Mouse (Mus musculus): Measurements from ENCODE around the gene Cmtm6. TPM values are rescaled to one million over a fixed set of nuclear protein-coding genes. Genes with fewer than 3 reads are reported as not detected.

Gene Cmtm6
- polyA plus RNA-seq, 1 experiment, result 10.3 TPM

DNA sequence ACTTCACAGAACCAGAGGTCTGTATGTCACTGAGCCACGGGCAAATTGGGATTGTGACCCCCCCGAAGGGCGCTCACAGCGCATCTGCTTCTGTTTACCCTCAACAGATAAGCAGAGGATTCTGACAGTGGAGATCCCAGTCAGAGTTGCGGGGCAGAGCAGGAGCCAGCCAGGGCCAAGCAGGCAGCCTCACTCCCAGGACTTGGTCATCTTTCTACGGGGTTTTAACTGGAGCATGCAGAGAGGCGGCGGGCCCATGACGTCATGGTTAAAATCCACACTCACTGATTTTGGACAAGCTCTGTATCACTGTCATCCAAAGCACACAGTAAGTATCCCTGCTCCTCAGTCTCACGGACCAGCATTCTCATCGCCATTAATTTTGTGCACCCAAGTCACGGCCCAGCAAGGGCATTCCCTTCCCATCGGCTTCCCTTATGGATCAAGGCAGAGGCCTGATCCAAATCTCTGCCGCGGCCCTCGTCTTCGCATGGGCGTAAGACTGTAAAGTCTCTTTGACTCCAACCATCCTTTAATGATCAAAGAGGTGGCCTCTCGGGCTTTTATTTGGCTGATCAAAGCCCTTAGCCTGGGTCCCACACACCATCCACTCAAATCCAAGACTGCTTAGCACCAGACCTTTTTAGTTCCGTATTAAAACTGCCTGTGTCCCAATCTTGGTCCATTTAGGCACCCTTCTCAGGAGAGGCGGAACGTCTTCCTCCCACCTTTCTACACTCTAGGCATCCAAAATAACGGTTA lies 49.2 kb downstream of the Cmtm6 start:
- Histone ChIP-seq H3K36me3 (replicated peaks; ENCODE audit: low read length) (no peaks in the 10 kb centered on the region), H3K4me3 (replicated peaks) (peak overlapping the region; percentile 93), H3K4me1 (peaks cover 66% of the 10 kb centered on the region), H3K9me3 (no peaks in the 10 kb centered on the region), H3K27me3 (replicated peaks) (peaks cover 63% of the 10 kb centered on the region)
- TF ChIP-seq FLI1 (IDR thresholded peaks at IDR 0.05; ENCODE audit: low read length), result no peak
- no peak for TF ChIP-seq GATA1 (IDR thresholded peaks at IDR 0.05; ENCODE audit: borderline replicate concordance, low read length)

DNA sequence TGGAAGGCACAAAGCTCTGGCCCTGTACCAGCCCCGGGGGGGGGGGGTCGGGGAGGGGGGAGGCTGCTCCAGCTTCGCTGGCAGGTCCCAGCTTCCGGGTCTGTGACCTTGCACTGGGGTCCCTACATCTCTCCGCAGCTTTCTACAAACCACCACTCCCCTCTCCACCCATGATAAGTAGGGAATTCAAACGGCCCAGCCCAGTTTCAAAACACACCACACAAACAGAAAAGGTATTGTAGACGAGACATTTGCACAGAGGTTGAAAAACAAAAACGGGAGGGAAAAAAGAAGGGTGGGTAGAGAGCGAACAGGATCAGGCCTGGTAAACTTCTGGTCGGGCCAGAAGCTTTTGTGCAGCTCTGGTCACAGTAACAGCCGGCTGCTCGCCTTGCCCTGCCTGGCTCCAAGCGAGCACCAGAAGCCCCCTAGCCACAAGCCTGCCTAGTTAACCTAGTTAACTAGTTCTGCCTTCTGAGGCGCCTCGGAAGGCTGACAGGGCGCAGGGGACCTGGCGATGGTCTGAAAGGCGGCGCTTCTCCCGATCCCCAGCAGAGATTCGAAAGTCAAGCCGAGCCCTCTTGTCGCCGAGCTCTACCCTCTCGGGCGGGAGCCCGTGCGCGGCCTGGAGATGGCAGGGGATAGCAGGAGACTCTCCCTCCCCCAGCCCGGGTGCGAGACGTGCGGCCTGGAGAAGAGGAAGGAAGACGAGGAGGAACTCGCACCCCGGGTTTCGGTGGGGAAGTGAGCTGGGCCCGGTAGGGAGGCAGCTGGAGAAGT lies 50.0 kb downstream of the Cmtm6 start:
- Histone ChIP-seq H3K9me3 (no peaks in the 10 kb centered on the region), H3K36me3 (replicated peaks; ENCODE audit: low read length) (no peaks in the 10 kb centered on the region), H3K4me1 (peaks cover 61% of the 10 kb centered on the region), H3K4me3 (replicated peaks) (peak overlapping the region; percentile 93), H3K27me3 (replicated peaks) (peaks cover 63% of the 10 kb centered on the region)
- no peak for TF ChIP-seq GATA1 (IDR thresholded peaks at IDR 0.05; ENCODE audit: borderline replicate concordance, low read length)
- TF ChIP-seq FLI1 (IDR thresholded peaks at IDR 0.05; ENCODE audit: low read length), result no peak

- peaks cover 59% of the 10 kb centered on the region for H3K27me3 ChIP-seq (replicated peaks)
- TF ChIP-seq FLI1 (IDR thresholded peaks at IDR 0.05; ENCODE audit: low read length) (no peak), GATA1 (IDR thresholded peaks at IDR 0.05; ENCODE audit: borderline replicate concordance, low read length) (no peak)
- H3K4me1 ChIP-seq, result peaks cover 54% of the 10 kb centered on the region
- peaks cover 1% of the 10 kb centered on the region for H3K9me3 ChIP-seq
- H3K4me3 ChIP-seq (replicated peaks), result peak within 1 kb of the TSS; percentile 93
- H3K36me3 ChIP-seq (replicated peaks; ENCODE audit: low read length), result peaks cover under 1% of the 10 kb centered on the region
Measured at GRCm38 (mm10) chr9:114781526-114782212, 50.8 kb downstream of the Cmtm6 start, which contains the start of gene Cmtm7. Gene Cmtm7, minus strand, starts transcription at chr9:114781856.

DNA sequence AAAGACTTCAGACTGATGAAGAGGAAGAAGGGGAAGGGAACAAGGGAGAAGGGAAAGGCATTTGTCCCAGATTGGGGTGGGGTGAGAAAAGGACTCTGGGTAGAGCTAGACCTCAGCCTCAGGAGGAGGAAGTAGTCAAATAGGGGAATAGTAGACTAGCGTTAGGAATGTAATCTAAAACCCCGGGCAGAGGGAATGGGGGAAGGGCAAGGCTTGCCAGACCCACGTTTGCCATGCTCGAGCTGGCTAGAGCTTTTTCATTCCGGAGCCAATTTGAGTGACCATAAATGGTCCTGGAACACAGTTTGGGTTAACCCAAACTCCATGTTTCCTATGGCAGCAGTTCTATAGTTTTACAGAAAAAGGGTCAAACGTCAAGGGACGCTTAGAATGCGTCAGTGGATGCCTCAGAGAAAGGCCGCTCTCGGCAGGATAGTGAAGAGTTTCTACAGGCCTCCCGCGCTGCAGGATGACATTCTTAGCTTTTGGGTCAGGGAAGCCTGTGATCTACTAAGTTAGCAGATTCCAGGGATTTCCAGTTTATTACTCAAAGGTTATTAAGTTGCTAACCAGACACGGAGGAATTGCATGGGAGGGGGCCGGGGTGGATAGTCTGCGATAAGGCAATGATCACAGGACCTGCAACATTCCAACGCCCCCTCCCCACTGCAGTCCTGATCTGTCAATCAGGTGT lies 54.7 kb downstream of the Cmtm6 start:
- H3K9me3 ChIP-seq, result peaks cover 7% of the 10 kb centered on the region
- H3K4me3 ChIP-seq (replicated peaks), result no peak overlapping the region
- peaks cover 64% of the 10 kb centered on the region for H3K27me3 ChIP-seq (replicated peaks)
- TF ChIP-seq FLI1 (IDR thresholded peaks at IDR 0.05; ENCODE audit: low read length), result no peak
- no peak for TF ChIP-seq GATA1 (IDR thresholded peaks at IDR 0.05; ENCODE audit: borderline replicate concordance, low read length)
- peaks cover 49% of the 10 kb centered on the region for H3K4me1 ChIP-seq
- peaks cover 2% of the 10 kb centered on the region for H3K36me3 ChIP-seq (replicated peaks; ENCODE audit: low read length)

DNA sequence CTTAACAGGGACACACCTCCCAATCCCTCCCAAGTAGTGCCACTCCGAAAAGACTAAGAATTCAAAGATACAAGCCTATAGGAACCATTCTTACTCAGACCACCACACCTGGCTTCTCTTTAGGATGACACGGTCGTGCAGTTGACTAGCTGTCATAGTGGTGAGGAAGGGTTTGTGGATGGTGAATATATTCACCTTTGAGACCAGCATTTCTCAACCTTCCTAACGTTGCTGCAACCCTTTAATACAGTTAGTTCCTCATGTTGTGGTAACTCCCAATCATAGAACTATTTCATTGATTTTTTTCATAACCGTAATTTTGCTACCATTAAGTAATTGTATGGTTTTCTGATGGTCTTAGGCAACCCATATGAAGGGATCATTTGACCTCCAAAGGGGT lies 56.2 kb downstream of the Cmtm6 start:
- no peak overlapping the region for H3K4me3 ChIP-seq (replicated peaks)
- peaks cover 2% of the 10 kb centered on the region for H3K36me3 ChIP-seq (replicated peaks; ENCODE audit: low read length)
- no peak for TF ChIP-seq GATA1 (IDR thresholded peaks at IDR 0.05; ENCODE audit: borderline replicate concordance, low read length)
- TF ChIP-seq FLI1 (IDR thresholded peaks at IDR 0.05; ENCODE audit: low read length), result no peak
- peaks cover 42% of the 10 kb centered on the region for H3K4me1 ChIP-seq
- H3K9me3 ChIP-seq, result peaks cover 7% of the 10 kb centered on the region
- H3K27me3 ChIP-seq (replicated peaks), result peaks cover 57% of the 10 kb centered on the region

DNA sequence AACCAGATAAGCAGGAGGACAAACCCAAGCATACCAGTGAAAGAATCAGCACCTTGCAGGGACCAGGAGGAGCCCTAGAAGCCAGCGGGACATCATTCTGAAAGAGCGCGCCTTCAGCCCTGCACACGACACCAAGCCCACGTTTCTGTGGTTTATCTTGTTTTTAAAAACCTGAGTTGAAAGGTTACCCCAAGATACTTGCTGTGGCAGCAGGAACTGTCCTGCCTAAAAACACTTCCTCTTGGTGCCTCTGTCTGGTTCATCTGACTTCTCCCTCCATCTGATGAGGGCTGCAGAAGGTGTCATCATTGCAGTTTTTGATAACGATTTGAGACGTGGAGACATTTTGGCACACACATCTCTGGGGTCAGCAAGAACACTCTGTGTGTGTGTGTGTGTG lies 56.8 kb downstream of the Cmtm6 start:
- Histone ChIP-seq H3K4me3 (replicated peaks) (no peak overlapping the region), H3K4me1 (peaks cover 41% of the 10 kb centered on the region), H3K36me3 (replicated peaks; ENCODE audit: low read length) (peaks cover 2% of the 10 kb centered on the region), H3K9me3 (peaks cover 7% of the 10 kb centered on the region), H3K27me3 (replicated peaks) (peaks cover 53% of the 10 kb centered on the region)
- TF ChIP-seq GATA1 (IDR thresholded peaks at IDR 0.05; ENCODE audit: borderline replicate concordance, low read length) (no peak), FLI1 (IDR thresholded peaks at IDR 0.05; ENCODE audit: low read length) (no peak)

GRCm38 (mm10) chr9:114788697-114789096 lies 57.8 kb downstream of the Cmtm6 start:
- Histone ChIP-seq H3K4me1 (peaks cover 41% of the 10 kb centered on the region), H3K9me3 (peaks cover 7% of the 10 kb centered on the region), H3K27me3 (replicated peaks) (peaks cover 47% of the 10 kb centered on the region), H3K4me3 (replicated peaks) (no peak overlapping the region), H3K36me3 (replicated peaks; ENCODE audit: low read length) (peaks cover 2% of the 10 kb centered on the region)
- TF ChIP-seq GATA1 (IDR thresholded peaks at IDR 0.05; ENCODE audit: borderline replicate concordance, low read length) (no peak), FLI1 (IDR thresholded peaks at IDR 0.05; ENCODE audit: low read length) (no peak)

GRCm38 (mm10) chr9:114789557-114789956 lies 58.6 kb downstream of the Cmtm6 start:
- peaks cover 2% of the 10 kb centered on the region for H3K36me3 ChIP-seq (replicated peaks; ENCODE audit: low read length)
- H3K27me3 ChIP-seq (replicated peaks), result peaks cover 46% of the 10 kb centered on the region
- TF ChIP-seq FLI1 (IDR thresholded peaks at IDR 0.05; ENCODE audit: low read length) (no peak), GATA1 (IDR thresholded peaks at IDR 0.05; ENCODE audit: borderline replicate concordance, low read length) (no peak)
- H3K4me1 ChIP-seq, result peaks cover 49% of the 10 kb centered on the region
- peaks cover 7% of the 10 kb centered on the region for H3K9me3 ChIP-seq
- no peak overlapping the region for H3K4me3 ChIP-seq (replicated peaks)

DNA sequence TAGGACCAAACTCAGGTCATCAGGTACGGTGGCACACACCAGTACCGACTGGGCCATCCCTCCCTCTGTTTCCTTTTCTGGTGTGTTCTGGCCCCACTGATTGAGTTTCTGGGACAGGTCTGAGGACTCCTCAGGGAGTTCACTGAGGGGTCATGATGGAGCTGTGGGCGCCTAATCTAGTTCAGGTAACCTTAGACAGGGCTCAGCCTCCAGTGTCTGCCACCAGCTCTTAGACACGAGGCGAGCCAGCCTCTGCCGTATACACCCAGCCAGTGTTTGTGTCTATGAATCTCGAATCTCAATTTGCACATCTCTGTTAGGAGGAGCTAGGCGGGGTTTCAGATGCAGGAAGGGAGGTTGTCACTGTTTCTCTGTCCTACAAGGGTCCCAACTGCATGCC lies 59.1 kb downstream of the Cmtm6 start:
- H3K27me3 ChIP-seq (replicated peaks), result peaks cover 46% of the 10 kb centered on the region
- no peak for TF ChIP-seq GATA1 (IDR thresholded peaks at IDR 0.05; ENCODE audit: borderline replicate concordance, low read length)
- TF ChIP-seq FLI1 (IDR thresholded peaks at IDR 0.05; ENCODE audit: low read length), result no peak
- H3K4me1 ChIP-seq, result peaks cover 49% of the 10 kb centered on the region
- H3K36me3 ChIP-seq (replicated peaks; ENCODE audit: low read length), result peaks cover 2% of the 10 kb centered on the region
- peaks cover 7% of the 10 kb centered on the region for H3K9me3 ChIP-seq
- H3K4me3 ChIP-seq (replicated peaks), result no peak overlapping the region

Data from megakaryocyte, embryonic 14.5 days (primary cell).